Mouse (Mus musculus) urinary bladder, postnatal 25 days (tissue): Measurements from ENCODE around the gene Ciao2b.

Experiments used
- DNase-seq: peaks from one replicate; pipeline ENCODE4 v3.0.0; 2022; ENCODE audit warnings: low spot score

The Ciao2b gene

DNA sequence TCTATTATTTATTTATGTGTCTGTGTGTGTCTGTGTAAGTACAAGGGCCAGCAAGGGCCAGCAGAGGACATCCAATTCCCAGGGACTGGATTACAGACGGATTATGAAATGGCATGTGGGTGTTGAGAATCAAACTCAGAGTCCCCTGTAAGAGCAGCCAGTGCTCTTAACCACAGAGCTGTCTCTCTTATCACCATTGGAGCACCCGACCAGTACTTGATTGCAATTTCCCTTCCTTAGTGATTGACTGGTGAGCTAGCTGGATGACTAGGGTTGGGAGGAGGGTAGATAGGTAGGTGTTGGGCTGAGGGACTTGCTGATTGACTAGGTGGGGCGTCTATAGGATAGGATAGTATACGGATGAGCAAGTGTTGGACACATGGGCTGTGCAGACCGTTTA is 21.0 kb downstream of the Ciao2b start:
- no peak for DNase-seq

DNA sequence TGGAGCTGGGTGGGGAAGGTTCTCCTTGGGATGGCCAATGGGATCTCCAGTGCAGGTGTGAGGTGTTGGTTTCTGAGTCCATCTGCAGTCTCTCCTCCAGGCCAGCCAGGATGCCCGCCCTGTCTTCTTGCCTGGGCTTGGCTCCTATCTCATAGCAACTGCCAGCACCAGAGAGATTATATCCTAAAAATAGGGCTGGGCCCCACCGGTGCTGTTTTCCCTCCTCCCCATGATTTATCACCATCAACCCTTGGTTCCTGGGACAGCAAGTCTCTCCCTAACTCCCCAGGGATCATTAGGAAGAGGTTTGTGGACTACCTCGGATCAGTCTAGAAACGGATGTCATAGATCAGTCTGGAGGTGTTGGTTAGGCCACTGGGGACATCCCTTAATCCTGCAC is 28.6 kb downstream of the Ciao2b start:
- DNase-seq = no peak

DNA sequence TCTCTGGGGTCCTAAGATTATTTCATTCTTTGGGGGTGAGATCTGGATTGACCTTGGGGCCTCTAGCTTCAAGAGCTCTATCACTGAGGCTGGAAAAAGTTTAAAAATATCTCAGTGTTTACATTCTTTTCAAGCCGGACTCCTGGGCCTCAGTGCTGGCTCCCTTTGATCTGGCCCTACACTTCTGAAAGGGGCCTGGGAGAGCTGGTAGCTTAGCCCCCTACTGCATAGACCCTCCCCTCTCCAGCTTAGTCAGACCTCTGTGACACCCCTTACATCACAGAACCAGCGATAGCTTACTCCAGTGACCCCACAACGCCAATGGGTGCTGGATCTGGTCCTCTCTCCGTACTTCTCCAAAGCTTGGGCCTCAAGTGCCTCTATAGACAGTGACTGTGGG is 30.2 kb downstream of the Ciao2b start:
- DNase-seq = no peak

DNA sequence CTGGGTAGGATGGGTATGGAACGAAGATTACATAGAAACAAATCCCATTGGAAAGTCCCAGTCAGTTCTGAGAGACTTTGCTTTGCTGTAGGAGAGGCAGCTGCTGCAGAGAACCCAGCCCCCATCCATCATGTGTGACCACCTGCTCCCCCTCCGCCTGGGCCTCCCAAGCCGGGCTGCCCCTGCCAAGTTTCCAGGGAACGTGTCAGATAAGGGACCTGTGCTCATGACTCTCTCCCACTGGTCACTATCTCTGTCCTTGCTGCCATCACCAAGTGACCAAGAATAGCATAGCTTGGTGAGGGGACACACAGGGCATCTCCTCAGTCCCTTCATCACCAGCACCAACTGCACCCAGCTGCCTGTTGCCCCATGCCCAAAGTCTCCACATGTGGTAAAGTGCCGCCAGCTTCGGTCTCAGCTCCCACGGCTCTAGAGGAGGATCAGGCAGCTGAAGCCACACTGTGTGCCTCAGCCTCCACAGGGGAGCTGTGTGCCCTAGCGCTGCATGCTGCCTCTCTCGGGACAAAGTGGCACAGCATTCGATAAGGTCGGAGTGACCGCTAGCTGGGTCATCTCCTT is 31.5 kb downstream of the Ciao2b start:
- DNase-seq = no peak

DNA sequence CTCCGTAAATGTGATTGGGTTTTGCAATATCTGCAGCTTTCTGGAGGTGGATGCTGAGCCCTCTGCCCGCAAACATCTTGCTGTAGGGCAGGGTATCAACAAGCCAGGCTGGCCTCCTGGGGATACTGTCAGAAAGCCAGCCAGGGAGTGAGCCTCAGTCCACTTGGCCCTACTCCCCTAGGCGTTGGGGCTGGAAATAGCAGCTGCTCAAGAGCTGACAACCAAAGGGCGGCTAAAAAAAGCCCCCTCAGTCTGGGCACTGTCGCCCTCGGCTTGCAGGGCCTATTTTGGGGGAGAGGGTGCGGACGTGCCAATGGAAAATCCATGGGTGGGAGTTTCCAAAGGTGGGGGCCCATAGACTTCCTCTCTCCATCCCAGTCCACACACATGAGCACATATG is 32.5 kb downstream of the Ciao2b start:
- no peak for DNase-seq

DNA sequence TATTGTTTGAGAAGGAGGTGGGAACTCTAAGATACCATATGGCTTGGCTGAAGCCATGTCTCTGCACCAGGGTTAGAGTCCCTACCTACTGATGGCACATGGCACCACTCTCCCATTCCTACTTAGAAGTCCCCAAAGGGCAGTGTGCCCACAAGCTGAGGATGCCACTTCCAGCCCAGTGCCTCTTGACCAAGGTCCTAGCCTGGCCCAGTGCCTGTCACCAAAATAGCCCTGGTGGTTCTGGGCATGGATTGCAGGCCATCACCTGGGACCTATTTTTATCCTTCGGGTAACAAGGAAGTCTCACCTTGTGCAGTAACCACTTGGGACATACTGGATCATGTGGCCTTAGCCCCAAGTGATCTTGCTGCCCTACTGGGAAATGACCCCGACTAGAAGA is 33.8 kb downstream of the Ciao2b start:
- no peak for DNase-seq

DNA sequence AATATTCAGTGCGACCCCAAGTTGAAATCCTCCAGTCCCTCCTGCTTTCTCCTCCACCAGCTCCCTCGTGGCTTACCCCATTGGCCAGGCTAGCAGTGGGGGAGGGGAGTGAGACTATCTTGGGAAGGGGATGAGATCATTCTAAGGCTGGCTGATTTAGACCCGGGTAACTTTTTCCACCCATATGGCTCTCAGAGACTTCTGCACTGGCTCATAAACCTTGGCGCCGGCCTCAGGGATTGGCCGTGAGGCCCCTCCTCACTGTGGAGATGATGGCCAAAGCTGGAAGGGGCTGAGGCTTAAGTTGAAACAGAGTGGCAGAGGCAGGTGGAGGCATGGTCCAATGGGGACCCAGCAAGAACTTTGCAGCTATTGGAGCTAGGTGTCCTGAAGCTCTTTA is 35.4 kb downstream of the Ciao2b start:
- no peak for DNase-seq

DNA sequence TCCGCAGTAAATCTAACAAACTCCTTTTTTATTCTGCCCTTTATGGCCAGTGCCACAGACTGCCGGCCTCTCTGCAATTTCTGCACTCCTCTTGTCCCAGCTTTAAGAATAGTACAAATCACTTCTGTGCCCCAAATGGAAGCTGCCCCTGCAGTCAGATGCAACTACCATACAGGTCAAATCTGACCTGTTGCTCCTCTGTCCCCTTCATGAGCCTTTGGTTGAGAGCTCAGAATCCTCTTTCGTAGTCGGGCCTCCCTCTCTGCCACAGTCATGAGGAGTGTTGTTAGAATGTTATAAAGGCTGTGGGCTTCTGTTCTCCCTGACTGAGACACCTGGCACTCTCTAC is 38.5 kb downstream of the Ciao2b start:
- no peak for DNase-seq

DNA sequence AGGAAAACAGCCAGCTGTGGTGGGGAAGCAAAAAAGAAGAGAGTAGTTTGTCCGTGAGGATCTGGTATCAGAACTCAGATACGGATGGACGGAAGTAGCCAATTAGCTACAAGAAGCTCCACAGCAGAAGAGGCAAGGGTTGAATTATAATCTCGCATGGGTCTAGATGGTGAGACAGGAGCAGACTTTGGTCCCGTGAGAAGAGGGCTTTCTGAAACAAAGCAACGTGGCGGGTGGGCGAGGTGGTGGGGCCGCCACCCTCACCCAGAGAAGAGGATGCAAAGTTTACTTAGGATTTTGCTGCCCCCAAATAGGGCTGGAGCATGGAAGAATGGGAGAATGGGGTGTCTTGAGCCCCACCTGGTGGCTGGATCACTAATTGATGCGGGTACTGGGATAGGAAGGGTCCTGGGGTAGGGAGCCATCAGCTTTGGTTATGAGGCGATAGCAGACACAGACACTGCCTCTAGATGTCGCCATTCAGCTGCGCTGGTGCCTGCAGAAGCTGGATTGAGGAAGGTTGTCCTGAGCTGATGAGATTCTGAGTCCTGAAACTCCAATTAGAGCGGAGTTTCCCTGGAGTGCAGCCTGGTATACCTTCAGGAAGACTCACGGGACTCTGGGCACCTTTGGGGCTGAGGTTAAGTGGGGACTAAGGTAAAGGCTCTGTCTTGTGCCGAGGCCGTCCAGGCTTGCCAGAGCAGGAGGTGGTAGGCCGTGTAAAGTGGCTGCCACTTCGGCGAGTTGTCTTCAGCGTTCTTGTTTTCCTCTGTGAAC is 39.1 kb downstream of the Ciao2b start:
- peak; percentile 62 for DNase-seq

DNA sequence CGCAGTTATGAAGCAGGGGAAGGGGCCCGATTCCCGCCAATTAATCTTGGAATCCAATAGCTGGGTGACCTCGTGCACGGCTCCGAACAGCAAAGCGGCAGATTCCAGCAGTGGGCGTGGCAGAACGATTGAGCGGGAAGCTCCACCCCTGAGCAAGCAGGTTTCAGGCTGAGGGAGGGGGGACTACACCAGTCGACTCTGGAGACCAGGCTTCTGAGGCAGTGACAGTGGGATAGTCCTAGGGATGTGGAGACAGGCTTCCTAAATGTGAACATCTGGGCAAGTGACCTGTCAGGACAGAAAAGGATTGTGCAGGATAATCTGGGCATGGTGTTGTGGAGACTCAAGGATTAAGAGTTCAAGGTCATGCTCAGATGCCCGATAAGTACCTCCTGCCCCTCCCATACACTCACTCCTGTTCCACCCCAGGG is 39.8 kb downstream of the Ciao2b start:
- no peak for DNase-seq

DNA sequence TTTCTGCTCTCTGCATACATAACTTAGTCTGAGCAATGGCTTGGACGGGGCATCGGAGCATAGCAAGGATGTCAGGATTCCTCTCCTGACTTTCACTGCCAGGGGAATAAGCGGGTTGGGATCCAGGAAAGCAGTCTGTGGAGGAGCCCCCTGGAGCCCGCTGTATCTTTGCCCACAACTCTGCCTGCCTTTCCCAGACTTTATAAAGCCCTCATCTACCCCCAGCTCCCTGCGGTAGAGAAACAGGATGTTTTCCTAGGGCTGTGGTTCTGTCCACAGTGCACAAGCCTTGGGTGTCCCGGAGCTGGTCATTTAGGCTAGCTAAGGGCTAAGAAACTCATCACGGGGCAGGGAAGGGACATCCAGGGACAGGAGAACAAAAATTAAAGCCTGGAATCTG is 40.4 kb downstream of the Ciao2b start:
- DNase-seq = no peak

DNA sequence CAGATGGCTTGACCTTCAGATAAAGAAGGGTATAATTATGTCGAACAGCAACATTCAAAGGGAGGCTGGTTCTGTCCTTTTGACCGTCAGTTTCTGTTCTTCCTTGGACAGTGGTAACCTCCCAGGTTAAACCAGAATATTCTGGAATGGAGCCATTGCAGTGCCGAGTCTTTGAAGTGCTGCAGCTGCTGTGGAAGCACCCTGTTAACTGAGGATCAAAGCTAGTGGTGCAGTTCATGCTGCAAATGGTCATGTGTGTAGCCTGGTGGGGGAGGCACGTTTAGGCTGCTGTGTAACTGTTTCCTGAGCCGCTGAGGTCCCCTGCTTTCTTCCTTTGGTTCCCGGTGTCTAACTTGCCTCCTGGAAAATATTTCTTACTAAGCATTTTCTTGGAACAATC is 43.3 kb downstream of the Ciao2b start:
- DNase-seq = no peak

DNA sequence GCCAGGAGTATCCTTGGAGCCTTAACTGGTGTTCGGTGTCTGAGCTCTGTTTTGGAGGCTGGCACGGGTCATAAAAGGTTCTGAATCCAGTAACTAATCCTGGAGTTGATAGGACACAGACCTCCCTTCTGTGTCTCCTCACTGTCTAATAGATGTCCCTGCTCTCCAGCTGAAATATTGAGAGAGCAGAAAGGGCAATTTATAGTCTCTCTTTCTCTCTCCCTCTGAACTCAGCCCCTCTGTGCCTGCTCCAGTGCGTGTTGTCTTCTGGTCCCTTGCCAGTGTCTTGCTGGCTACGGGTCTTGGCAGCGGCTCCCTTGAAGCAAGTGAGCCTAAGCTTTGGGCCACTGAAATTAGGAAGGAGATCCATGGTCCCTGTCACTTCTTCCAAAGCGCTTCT is 44.1 kb downstream of the Ciao2b start:
- DNase-seq = no peak

DNA sequence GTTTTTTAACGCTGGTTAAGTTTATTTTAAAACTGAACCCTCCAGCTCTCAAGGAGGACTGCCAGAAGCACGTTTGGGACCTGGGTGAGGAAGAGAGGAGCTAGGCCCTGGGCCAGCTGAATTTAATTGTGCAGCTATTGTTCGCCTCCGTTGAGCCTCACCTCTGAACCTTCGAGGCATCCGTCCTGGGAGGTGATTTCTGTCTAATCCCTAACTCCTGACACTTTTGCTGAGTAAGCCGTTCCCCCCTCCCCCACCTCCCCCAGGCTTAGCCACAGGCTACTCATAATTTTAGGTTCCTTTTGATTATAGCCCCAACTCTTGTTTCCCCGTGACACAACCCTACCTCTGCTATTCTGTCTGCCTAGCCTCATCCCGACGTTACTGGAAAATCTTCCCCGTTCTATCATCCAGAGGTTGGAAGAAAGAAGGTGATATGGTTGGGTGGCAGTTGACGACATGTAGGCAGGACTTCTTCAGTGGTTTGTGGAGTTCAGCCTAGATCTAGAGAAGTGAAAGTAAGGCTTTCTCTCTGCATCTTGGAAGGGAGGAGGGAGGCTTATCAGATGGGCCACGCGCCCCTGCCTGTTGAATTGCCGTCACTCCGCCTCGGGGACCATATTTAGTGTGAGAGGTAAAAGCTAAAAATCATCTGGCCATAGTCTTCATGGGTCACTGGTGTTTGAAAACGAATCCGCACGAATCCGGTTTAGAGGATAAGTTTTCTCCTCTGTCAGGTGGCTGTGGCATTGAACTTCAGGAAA is 45.8 kb downstream of the Ciao2b start:
- DNase-seq = no peak

DNA sequence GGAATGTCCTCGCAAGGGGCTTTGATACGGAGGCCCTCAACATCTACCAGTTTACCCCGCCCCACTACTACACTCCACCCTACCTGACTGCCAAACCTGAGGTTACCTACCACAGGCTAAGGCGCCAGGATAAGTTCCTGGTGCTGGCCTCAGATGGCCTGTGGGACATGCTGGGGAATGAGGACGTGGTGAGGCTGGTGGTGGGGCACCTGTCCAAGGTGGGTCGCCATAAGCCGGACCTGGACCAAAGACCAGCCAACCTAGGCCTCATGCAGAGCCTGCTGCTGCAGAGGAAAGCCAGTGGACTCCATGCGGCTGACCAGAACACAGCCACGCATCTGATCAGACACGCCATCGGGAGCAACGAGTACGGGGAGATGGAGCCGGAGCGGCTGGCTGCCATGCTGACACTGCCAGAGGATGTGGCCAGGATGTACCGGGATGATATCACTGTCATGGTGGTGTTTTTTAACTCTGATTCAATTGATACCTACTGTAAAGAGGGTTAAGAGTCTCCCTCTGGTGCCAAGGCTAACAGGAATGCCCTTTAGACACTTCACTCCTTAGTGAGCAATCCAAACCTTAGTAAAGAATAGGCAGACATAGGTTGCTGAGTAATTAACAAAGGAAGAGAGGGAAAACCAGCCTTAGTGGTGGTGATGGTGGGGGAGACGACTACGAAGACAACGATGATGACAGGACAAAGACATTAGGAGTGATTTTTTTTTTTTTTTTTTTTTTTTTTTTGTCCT is 47.0 kb downstream of the Ciao2b start:
- DNase-seq = no peak

DNA sequence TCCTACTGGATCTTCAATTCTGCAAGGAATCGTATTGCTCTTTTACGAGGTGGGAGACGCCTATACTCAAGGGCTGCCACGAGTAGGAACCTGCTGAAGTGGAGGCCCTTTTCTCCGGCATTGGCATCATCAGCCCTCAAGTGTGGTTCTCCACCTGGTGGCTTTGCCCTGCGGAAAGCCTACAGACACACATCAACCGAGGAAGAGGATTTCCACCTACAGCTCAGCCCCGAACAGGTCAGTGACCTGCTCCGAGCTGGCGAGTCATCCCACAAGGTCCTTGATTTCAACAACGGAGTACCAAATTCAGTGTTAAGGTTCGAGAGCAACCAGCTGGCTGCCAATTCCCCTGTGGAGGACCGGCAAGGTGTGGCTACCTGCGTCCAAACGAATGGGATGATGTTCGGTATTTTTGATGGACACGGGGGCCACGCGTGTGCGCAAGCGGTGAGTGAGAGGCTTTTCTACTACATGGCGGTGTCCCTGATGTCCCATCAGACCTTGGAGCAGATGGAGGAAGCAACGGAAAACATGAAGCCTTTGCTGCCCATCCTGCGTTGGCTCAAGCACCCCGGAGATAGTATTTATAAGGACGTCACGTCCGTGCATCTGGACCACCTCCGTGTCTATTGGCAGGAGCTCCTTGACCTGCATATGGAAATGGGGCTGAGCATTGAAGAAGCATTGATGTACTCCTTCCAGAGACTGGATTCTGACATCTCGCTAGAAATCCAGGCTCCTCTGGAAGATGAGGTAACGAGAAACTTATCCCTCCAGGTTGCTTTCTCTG is 48.0 kb downstream of the Ciao2b start:
- no peak for DNase-seq

DNA sequence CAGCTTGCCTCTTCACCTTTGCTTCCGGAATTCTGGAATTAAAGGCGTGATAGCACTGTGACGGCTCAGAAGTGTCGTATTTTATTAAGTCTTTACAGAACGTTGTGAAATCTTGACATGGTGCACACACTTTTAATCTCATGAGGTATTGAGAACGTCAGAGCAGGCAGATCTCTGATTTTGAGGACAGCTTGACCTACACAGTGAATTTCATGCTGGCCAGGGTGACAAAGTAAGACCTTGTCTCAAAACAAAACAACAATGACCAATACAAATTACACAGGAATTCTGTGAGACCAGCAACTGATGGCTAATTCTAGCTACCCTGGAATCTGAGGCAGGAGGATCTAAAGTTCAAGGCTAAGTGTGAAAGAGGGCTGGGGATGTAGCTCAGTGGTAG is 49.2 kb downstream of the Ciao2b start:
- no peak for DNase-seq

DNA sequence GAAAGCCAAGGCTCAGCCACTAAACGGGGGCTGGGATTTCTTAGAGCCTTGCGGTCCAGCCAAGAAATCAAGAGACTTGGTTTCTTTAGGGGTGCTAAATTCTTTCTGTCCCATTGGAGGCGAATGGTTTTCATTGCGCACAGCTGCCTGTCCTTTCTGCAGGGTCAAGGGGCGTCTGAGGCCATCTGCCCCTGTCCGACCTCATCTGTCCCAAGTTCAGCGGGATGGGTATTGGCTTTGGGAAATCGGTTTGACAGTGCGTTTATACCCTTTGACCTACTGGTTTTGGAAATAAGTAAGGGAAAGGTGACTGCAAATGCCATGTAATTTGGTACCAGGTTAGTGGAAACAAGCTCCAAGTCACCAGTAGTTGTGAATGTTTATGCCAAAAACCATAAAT is 49.9 kb downstream of the Ciao2b start:
- DNase-seq = no peak

DNA sequence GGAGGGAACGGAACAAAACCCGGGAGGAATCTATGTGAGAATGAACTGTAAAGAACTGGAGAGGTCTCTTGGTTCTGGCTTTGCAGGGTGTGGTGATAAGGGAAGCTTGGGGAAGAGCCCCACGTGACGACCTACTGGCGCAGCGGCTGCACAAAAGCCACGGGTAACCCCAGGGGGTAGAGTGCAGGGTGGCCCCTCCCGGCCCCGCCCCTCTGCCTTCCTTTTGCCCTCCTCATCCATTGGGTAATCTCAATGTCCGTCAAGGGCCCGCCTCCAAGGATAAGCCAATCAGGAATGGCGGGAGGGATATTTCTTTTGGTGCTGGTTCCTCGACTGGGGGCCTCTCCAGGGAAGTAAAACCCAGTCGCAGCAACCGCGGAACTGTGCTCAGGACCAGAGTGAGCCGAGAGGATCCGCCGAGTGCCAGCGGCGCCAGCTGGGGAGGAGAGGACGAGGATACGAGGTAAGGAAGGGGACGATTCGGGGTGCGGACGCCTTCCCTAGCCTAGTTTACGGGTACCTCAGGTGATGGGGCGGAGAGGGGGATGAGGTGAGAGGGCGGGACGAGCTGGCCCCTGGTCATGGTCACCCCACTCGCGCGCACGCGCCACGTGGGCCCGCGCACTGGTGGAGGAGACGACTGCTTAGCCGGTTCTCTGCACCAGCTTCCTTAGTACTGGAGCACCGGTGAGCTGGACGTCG is 50.5 kb downstream of the Ciao2b start, which contains the start of gene Pdp2:
Gene Pdp2, plus strand, starts transcription at position 319 of the 702 bp plus-strand sequence.
- peak; percentile 82 for DNase-seq

DNA sequence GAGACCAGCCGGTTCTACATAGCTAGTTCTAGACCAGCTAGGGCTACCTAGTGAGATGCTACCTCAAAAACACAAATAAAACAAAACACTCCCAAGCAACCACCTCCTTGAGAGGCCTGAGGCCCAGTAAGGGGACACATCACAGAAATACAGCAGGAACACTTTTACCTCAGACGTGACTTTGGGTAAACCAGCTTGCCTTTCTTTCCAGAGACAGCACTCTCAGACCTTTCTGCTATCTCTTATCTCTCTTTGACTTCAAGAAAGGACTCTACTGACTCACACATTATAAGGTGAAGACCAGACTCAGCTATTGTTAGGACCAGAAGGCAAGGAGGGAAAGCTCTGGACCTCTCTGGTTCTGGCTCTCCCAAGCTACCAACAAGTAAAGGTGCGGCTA is 51.5 kb downstream of the Ciao2b start:
- DNase-seq = no peak
